Mouse (Mus musculus) liver, adult (tissue): ENCODE data around the gene Prkag3.

Experiments
- GATA4 ChIP-seq: IDR thresholded peaks from 2 replicates; pipeline ENCODE4 v1.6.1; 2014; ENCODE audit warnings: mild to moderate bottlenecking, low read length; ENCODE audit not compliant: insufficient replicate concordance

Gene Prkag3

DNA sequence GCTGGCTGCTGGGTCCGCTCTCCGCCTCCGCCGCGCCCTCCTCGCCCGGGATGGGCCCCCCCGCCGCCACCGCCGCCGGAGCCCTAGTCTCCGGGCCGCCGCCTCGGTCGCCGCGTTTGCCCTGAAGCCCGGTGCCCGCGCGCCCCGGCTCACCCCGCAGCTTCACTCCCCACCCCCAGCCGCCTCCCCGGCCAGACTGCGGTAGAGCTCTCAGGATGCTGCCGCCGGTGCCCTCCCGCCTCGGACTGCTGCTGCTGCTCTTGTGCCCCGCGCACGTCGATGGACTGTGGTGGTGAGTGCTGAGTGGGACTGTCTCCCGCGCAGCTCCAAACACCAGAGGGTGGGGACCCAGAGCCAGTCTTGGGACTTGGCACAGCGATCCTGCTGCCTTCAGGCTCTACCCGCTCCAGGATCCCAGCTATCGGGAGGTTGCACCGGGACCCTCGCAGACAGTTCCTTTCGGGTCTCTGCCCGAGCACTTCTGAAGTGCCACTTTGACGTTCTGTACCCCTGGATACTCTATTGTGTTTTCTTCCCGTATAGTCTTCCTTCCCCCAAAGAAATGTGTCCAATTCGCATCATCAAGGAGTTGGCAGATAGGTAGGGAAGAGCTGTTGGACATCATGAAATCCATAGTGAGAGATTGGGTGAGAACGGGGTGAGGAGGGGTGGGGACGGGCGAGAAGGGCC is 23.1 kb upstream of the Prkag3 start:
- no peak for TF ChIP-seq GATA4

- no peak for TF ChIP-seq GATA4
These were observed 22.7 kb upstream of the Prkag3 start, which contains the start of gene Wnt6 for GRCm38 (mm10) chr1:74771845-74771930. TSS of gene Wnt6 (plus strand) at chr1:74771892.

DNA sequence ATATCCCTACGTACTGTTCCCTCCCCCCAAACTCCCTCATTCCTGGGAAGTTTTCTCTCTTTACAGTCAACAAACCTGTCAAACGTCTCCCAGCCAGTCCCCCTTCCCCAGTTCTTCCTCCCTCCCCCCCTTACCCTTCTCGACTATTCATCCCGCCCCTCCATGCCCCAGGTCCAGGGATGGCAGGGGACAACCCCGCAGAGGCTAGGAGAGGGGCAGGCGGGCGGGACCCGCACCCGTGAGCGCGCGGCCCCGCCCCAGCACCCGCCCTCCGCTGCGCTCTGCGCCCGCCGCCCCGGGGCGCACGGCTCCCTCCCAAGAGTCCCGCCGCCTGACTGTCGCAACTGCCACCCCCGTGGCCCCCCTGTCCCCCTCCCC is 22.4 kb upstream of the Prkag3 start:
- no peak for TF ChIP-seq GATA4

GRCm38 (mm10) chr1:74770727-74771466 is 21.9 kb upstream of the Prkag3 start:
- TF ChIP-seq GATA4, result no peak

DNA sequence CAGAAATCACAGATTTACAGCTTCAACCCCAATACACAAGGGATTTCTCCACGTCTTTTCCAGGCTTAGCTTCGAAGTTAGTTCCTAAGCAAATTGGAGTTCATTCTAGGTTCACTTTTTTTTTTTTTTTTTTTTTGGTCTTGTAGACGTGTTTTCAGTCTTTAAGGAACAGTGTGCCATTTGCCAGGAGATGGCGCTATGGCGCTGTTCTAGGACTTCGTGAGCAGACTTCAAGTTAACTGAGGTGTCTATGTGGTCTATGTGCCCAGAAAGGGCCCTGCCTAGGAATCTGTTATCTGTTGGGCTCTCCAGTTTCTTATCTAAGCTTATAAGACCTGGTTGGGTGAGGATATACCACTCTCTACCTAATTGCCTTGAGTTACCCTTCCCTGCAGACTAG is 14.1 kb upstream of the Prkag3 start:
- TF ChIP-seq GATA4, result no peak

DNA sequence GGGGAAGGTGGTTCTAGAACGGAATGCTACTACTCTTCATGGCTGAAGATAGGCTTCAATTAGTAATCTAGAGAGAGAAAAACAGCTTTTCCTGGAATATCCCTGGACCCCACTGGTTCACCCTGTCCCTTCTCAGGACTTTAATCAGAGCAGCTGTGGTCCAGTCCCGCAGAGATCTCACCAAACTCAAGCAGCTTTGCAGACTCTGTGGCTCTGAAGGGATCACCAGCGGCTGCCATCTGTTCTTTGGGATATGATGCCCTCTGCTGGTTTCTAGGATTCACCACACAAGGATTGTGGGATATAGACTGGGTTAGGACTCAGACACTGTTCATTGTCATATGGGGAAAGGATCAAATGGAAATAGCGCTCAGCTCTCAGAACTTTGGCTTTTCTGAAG is 10.8 kb upstream of the Prkag3 start:
- TF ChIP-seq GATA4, result no peak

GRCm38 (mm10) chr1:74754175-74754785 is 5.3 kb upstream of the Prkag3 start:
- no peak for TF ChIP-seq GATA4

DNA sequence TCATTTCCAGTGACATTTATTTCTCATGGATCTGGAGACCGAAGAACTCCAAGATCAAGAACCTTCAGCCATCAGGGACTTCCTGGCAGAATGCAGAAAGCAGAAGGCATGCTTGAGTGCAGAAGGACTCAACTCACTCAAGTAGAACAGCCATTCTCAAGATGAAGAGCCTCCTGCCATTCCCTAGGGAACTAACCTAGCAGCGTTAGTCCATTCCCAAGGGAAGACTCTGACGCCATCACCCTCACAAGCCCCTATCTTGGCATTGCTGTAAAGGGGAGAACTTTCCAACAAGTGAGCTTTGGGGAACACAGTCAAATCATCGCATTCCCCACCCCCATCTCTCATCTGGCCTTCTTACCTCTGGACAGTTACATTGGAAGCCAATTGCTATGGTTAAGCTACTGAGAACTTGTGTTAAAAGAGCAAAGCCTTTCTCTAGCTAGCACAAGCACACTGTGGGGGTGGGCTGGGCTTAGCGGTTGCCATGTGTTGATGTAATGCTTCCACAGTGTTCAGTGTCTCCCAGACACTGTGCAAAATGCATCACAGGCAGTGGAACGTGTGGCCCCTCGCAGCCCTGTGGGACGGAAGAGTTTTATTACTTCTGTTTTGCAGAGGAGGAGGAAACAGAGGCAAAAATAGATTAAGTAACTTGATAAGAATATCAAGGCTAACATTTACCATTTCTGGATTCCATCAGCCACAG is 4.4 kb upstream of the Prkag3 start:
- TF ChIP-seq GATA4, result no peak

- no peak for TF ChIP-seq GATA4
These were observed 3.8 kb upstream of the Prkag3 start for GRCm38 (mm10) chr1:74752833-74753232.

GRCm38 (mm10) chr1:74752150-74752549 is 3.1 kb upstream of the Prkag3 start:
- TF ChIP-seq GATA4, result no peak

GRCm38 (mm10) chr1:74750683-74751082 is 1.7 kb upstream of the Prkag3 start:
- no peak for TF ChIP-seq GATA4

DNA sequence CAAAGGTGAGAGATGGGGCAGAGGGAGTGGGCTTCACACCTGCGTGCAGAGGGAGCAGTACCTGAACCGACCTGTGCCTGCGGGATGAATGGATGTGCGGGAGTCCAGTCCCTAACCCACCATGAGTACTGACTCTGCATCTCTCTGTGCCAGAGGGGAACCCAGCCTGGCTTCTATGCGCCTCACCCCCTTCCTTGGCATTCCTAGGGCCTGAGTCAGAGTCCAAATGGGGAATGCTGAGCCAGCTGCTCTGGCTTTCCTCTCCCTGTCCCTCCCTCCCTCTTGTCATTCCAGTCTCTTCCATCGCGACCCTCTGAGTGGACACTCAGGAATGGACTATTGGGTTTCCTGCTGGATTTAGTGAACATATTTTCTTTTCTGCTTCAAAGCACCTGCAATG is 280 bp upstream of the Prkag3 start:
- no peak for TF ChIP-seq GATA4

GRCm38 (mm10) chr1:74747335-74747734 is 1.7 kb downstream of the Prkag3 start:
- TF ChIP-seq GATA4, result no peak

DNA sequence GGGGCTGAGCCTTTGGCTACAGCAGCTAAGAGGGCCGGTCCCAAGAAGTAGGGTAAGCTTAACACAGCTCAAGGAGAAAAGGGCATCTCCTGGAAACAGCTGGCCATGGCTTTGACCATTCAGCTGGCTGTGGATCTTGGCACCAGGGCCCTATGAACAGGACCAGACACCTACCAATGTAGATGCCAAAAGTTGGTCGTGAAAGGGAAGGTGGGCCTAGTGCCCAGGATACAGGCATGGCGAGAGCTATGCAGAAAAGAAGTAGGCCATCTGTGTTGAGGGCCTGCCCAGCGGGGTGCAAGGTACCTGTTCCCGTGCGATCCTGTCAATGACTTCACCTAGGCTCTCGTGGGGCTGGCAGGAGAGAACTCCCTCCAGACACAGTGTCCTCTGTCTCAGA is 8.2 kb downstream of the Prkag3 start:
- TF ChIP-seq GATA4, result no peak

DNA sequence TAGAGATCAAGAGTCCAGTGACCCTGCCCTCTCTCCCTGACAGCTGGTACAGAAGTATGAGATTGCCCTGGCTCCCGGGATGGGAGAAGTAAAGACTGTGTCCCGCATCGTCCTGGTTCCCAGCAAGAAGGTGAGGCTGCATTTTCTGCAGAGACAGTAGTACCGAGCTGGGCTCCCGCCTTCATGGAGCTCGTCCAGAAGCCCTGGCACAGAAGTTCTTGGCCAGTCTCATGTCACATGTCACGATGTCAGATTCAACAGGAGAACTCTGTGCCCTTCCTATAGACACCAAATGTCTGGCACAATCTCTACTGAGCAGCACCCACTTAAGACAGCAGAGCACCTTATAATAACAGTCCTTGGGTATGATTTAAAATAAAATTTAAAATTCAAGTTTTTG is 11.5 kb downstream of the Prkag3 start:
- TF ChIP-seq GATA4, result no peak

DNA sequence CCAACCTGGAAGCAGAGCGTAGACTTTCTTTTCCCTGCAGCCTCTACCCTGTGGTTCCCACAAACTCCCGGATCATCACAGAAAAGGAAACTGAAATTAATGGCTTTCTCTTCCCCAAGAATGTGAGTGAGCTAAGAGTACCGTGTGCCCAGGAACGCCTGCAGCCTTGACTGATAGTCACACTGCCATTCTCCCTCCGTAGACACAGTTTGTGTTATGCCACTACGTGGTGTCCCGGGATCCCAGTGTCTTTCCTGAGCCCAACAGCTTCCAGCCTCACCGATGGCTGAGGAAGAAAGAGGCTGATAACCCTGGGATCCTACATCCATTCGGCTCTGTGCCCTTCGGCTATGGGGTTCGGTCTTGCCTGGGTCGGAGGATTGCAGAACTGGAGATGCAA is 12.0 kb downstream of the Prkag3 start:
- no peak for TF ChIP-seq GATA4
